Mouse (Mus musculus) bone marrow macrophage, adult 2 months (primary cell): ENCODE results near the gene Gm10715. TPM values are rescaled to one million over a fixed set of nuclear protein-coding genes. Genes with fewer than 3 reads are reported as not detected.
"Not testable (repeated sequence)": the region's sequence is repeated elsewhere in the genome, so short reads cannot be mapped to it uniquely, and the experiment has no call there.

Experiments used
- H3K27ac ChIP-seq: 2 replicates; pipeline ENCODE4 v1.5.1; 2012; ENCODE audit warnings: low read depth, low read length; ENCODE audit not compliant: insufficient read depth
- H3K4me1 ChIP-seq: 2 replicates; pipeline ENCODE4 v1.6.1; 2012; ENCODE audit warnings: low read length; ENCODE audit not compliant: control insufficient read depth, insufficient read depth
- H3K4me3 ChIP-seq: 2 replicates; pipeline ENCODE4 v1.5.1; 2012; ENCODE audit warnings: mild to moderate bottlenecking, low read length, moderate library complexity; ENCODE audit not compliant: insufficient read depth
- polyA plus RNA-seq: library from polyadenylated mRNA; stranded (reverse); fragments of >200 nt; gene quantifications from 2 replicates; pipeline ENCODE4 v1.2.4, GENCODE M21; 2012; ENCODE audit not compliant: missing spikeins, insufficient read depth, insufficient read length

The Gm10715 gene
- polyA plus RNA-seq, 1 experiment = 9.2 TPM

DNA sequence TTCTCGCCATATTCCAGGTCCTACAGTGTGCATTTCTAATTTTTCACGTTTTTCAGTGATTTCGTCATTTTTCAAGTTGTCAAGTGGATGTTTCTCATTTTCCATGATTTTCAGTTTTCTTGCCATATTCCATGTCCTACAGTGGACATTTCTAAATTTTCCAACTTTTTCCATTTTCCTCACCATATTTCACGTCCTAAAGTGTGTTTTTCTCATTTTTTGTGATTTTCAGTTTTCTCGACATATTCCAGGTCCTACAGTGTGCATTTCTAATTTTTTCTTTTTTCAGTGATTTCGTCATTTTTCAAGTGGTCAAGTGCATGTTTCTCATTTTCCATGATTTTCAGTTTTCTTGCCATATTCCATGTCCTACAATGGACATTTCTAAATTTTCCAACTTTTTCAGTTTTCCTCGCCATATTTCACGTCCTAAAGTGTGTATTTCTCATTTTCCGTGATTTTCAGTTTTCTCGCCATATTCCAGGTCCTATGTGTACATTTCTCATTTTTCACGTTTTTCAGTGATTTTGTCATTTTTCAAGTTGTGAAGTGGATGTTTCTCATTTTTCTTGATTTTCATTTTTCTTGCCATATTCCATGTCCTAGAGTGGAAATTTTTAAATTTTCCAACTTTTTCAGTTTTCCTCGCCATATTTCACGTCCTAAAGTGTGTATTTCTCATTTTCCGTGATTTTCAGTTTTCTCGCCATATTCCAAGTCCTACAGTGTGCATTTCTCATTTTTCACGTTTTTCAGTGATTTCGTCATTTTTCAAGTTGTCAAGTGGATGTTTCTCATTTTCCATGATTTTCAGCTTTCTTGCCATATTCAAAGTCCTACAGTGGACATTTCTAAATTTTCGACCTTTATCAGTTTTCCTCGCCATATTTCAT lies 16.6 kb upstream of the Gm10715 start:
- not testable (repeated sequence) for H3K4me1 ChIP-seq

DNA sequence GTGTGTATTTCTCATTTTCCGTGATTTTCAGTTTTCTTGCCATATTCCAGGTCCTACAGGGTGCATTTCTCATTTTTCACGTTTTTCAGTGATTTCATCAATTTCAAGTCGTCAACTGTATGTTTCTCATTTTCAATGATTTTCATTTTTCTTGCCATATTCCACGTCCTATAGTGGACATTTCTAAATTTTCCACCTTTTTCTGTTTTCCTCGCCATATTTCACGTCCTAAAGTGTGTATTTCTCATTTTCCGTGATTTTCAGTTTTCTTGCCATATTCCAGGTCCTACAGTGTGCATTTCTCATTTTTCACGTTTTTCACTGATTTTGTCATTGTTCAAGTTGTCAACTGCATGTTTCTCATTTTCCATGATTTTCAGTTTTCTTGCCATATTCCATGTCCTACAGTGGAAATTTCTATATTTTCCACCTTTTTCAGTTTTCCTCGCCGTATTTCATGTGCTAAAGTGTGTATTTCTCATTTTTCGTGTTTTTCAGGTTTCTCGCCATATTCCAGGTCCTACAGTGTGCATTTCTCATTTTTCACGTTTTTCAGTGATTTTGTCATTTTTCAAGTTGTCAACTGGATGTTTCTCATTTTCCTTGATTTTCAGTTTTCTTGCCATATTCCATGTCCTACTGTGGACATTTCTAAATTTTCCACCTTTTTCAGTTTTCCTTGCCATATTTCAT lies 14.2 kb upstream of the Gm10715 start:
- H3K27ac ChIP-seq, H3K4me3 ChIP-seq, H3K4me1 ChIP-seq: not testable (repeated sequence)

More for the DNA sequence above, 16.6 kb upstream of the Gm10715 start:
- H3K4me3 ChIP-seq, H3K27ac ChIP-seq: not testable (repeated sequence)

DNA sequence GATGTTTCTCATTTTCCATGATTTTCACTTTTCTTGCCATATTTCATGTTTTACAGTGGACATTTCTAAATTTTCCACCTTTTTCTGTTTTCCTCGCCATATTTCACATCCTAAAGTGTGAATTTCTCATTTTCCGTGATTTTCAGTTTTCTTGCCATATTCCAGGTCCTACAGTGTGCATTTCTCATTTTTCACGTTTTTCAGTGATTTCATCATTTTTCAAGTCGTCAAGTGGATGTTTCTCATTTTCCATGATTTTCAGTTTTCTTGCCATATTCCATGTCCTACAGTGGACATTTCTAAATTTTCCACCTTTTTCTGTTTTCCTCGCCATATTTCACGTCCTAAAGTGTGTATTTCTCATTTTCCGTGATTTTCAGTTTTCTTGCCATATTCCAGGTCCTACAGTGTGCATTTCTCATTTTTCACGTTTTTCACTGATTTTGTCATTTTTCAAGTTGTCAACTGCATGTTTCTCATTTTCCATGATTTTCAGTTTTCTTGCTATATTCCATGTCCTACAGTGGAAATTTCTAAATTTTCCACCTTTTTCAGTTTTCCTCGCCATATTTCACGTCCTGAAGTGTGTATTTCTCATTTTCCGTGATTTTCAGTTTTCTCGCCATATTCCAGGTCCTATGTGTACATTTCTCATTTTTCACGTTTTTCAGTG lies 13.2 kb upstream of the Gm10715 start, which contains the start of gene Gm10718:
Gene Gm10718, plus strand, starts transcription at position 236 of the 673 bp plus-strand sequence.
- H3K4me1 ChIP-seq, H3K27ac ChIP-seq, H3K4me3 ChIP-seq: not testable (repeated sequence)

DNA sequence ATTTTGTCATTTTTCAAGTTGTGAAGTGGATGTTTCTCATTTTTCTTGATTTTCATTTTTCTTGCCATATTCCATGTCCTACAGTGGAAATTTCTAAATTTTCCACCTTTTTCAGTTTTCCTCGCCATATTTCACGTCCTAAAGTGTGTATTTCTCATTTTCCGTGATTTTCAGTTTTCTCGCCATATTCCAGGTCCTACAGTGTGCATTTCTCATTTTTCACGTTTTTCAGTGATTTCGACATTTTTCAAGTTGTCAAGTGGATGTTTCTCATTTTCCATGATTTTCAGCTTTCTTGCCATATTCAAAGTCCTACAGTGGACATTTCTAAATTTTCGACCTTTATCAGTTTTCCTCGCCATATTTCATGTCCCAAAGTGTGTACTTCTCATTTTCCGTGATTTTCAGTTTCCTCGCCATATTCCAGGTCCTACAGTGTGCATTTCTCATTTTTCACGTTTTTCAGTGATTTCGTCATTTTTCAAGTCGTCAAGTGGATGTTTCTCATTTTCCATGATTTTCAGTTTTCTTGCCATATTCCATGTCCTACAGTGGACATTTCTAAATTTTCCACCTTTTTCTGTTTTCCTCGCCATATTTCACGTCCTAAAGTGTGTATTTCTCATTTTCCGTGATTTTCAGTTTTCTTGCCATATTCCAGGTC lies 12.6 kb upstream of the Gm10715 start:
- not testable (repeated sequence) for H3K4me1 ChIP-seq, H3K27ac ChIP-seq, H3K4me3 ChIP-seq

DNA sequence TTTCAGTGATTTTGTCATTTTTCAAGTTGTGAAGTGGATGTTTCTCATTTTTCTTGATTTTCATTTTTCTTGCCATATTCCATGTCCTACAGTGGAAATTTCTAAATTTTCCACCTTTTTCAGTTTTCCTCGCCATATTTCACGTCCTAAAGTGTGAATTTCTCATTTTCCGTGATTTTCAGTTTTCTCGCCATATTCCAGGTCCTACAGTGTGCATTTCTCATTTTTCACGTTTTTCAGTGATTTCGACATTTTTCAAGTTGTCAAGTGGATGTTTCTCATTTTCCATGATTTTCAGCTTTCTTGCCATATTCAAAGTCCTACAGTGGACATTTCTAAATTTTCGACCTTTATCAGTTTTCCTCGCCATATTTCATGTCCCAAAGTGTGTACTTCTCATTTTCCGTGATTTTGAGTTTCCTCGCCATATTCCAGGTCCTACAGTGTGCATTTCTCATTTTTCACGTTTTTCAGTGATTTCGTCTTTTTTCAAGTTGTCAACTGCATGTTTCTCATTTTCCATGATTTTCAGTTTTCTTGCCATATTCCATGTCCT lies 11.7 kb upstream of the Gm10715 start, which contains the start of gene Gm10717:
Gene Gm10717, plus strand, starts transcription at position 506 of the 556 bp plus-strand sequence.
- not testable (repeated sequence) for H3K4me1 ChIP-seq, H3K27ac ChIP-seq, H3K4me3 ChIP-seq

DNA sequence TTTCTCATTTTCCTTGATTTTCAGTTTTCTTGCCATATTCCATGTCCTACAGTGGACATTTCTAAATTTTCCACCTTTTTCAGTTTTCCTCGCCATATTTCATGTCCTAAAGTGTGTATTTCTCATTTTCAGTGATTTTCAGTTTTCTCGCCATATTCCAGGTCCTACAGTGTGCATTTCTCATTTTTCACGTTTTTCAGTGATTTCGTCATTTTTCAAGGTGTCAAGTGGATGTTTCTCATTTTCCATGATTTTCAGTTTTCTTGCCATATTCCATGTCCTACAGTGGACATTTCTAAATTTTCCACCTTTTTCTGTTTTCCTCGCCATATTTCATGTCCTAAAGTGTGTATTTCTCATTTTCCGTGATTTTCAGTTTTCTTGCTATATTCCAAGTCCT lies 11.0 kb upstream of the Gm10715 start:
- H3K4me1 ChIP-seq, H3K4me3 ChIP-seq, H3K27ac ChIP-seq: not testable (repeated sequence)

DNA sequence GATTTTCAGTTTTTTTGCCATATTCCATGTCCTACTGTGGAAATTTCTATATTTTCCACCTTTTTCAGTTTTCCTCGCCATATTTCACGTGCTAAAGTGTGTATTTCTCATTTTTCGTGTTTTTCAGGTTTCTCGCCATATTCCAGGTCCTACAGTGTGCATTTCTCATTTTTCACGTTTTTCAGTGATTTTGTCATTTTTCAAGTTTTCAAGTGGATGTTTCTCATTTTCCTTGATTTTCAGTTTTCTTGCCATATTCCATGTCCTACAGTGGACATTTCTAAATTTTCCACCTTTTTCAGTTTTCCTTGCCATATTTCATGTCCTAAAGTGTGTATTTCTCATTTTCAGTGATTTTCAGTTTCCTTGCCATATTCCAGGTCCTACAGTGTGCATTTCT lies 10.5 kb upstream of the Gm10715 start:
- not testable (repeated sequence) for H3K4me1 ChIP-seq, H3K4me3 ChIP-seq, H3K27ac ChIP-seq

DNA sequence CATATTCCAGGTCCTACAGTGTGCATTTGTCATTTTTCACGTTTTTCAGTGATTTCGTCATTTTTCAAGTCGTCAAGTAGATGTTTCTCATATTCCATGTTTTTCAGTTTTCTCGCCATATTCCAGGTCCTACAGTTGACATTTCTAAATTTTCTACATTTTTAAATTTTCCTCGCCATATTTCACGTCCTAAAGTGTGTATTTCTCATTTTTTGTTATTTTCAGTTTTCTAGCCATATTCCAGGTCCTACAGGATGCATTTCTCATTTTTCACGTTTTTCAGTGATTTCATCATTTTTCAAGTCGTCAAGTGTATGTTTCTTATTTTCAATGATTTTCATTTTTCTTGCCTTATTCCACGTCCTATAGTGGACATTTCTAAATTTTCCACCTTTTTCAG lies 9.9 kb upstream of the Gm10715 start:
- not testable (repeated sequence) for H3K27ac ChIP-seq, H3K4me1 ChIP-seq, H3K4me3 ChIP-seq

DNA sequence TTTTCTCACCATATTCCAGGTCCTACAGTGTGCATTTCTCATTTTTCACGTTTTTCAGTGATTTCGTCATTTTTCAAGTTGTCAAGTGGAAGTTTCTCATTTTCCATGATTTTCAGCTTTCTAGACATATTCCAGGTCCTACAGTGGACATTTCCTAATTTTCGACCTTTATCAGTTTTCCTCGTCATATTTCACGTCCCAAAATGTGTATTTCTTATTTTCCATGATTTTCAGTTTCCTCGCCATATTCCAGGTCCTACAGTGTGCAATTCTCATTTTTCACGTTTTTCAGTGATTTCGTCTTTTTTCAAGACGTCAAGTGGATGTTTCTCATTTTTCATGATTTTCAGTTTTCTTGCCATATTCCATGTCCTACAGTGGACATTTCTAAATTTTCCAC lies 9.5 kb upstream of the Gm10715 start:
- not testable (repeated sequence) for H3K4me3 ChIP-seq, H3K27ac ChIP-seq, H3K4me1 ChIP-seq

DNA sequence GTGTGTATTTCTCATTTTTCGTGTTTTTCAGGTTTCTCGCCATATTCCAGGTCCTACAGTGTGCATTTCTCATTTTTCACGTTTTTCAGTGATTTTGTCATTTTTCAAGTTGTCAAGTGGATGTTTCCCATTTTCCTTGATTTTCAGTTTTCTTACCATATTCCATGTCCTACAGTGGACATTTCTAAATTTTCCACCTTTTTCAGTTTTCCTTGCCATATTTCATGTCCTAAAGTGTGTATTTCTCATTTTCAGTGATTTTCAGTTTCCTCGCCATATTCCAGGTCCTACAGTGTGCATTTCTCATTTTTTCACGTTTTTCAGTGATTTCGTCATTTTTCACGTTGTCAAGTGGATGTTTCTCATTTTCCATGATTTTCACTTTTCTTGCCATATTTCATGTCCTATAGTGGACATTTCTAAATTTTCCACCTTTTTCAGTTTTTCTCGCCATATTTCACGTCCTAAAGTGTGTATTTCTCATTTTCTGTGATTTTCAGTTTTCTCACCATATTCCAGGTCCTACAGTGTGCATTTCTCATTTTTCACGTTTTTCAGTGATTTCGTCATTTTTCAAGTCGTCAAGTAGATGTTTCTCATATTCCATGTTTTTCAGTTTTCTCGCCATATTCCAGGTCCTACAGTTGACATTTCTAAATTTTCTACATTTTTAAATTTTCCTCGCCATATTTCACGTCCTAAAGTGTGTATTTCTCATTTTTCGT lies 7.2 kb upstream of the Gm10715 start:
- H3K27ac ChIP-seq, H3K4me1 ChIP-seq, H3K4me3 ChIP-seq: not testable (repeated sequence)

DNA sequence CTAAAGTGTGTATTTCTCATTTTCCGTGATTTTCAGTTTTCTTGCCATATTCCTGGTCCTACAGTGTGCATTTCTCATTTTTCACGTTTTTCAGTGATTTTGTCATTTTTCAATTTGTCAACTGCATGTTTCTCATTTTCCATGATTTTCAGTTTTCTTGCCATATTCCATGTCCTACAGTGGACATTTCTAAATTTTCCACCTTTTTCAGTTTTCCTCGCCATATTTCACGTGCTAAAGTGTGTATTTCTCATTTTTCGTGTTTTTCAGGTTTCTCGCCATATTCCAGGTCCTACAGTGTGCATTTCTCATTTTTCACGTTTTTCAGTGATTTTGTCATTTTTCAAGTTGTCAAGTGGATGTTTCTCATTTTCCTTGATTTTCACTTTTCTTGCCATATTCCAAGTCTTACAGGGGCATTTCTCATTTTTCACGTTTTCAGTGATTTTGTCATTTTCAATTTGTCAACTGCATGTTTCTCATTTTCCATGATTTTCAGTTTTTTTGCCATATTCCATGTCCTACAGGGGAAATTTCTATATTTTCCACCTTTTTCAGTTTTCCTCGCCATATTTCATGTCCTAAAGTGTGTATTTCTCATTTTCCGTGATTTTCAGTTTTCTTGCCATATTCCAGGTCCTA lies 5.9 kb upstream of the Gm10715 start:
- not testable (repeated sequence) for H3K4me3 ChIP-seq, H3K4me1 ChIP-seq, H3K27ac ChIP-seq

DNA sequence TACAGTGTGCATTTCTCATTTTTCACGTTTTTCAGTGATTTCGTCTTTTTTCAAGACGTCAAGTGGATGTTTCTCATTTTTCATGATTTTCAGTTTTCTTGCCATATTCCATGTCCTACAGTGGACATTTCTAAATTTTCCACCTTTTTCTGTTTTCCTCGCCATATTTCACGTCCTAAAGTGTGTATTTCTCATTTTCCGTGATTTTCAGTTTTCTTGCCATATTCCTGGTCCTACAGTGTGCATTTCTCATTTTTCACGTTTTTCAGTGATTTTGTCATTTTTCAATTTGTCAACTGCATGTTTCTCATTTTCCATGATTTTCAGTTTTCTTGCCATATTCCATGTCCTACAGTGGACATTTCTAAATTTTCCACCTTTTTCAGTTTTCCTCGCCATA lies 2.4 kb upstream of the Gm10715 start, which contains the start of gene Gm17535:
Gene Gm17535, plus strand, starts transcription at position 301 of the 400 bp plus-strand sequence.
- not testable (repeated sequence) for H3K4me1 ChIP-seq, H3K27ac ChIP-seq, H3K4me3 ChIP-seq

DNA sequence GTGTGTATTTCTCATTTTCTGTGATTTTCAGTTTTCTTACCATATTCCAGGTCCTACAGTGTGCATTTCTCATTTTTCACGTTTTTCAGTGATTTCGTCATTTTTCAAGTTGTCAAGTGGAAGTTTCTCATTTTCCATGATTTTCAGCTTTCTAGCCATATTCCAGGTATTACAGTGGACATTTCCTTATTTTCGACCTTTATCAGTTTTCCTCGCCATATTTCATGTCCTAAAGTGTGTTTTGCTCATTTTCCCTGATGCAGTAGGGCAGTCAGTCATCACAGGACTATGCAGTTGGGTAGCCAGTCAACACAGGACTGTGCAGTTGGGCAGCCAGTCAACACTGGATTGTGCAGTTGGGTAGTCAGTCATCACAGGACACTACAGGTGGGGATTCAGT lies 1.5 kb downstream of the Gm10715 start:
- H3K4me3 ChIP-seq, H3K4me1 ChIP-seq, H3K27ac ChIP-seq: not testable (repeated sequence)
